Mouse (Mus musculus): ENCODE results near the gene Ankfn1.

Ankfn1 gene

GRCm38 (mm10) chr11:89777431-89777830 lies at the start of gene Ankfn1:
Gene Ankfn1, minus strand, starts transcription at chr11:89777653.
- CTCF ChIA-PET = no interaction called here
- POLR2A ChIA-PET = no interaction called here

- CTCF ChIA-PET = no interaction called here
- POLR2A ChIA-PET = no interaction called here
Measured at GRCm38 (mm10) chr11:89823661-89824446, 46.4 kb upstream of the Ankfn1 start.

DNA sequence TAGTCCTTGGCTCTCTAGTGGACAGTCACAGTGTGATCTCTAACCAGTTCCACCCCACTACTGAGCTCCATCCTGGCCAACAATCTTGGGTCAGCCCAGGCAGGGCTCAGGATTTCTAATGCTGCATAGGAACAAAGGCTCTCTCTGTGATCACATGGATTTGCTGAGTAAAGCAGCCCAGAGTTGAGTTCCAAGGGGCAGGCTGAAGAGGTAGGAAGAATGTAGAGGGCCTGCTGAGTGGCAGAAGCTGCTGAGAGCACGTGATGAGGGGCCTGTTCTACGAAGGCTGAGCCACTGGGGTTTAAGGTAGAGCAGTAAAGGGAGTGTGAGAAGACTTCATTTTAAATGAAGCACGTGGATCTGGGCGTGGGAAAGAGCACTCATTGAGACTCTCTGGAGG lies 41.1 kb upstream of the Ankfn1 start:
- ChIA-PET CTCF (interaction anchor here in 1 of 4 experiments (0.6 kb wide), 1 partner anchor 576 kb away, joined by 5 read pairs; no protein-coding TSS in a partner anchor), POLR2A (interaction anchor here in 1 of 4 experiments (0.6 kb wide), 1 partner anchor 516 kb away, joined by 4 read pairs; the partner anchor contains the start of gene Nog)

GRCm38 (mm10) chr11:89811403-89811802 lies 34.0 kb upstream of the Ankfn1 start:
- POLR2A ChIA-PET = no interaction called here
- CTCF ChIA-PET = no interaction called here

DNA sequence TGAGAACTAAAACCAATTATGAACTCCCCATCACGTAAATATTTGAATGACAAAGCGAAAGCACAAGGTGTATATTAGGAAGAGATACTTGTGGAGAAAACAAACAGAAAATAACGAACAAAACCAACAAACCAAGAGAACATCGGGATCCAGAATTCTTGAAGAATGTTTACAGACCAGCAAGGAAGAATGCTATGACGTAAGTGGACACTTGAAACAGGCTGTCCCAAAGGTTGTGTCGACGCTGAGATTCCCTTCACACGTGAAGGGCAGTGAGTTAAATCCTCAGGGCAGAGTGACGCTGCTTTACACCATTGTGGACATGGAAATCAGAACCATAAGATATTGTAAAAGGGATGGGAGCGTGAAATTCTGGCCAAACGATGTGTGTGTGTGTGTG lies 30.5 kb upstream of the Ankfn1 start:
- ChIA-PET POLR2A (no interaction called here), CTCF (no interaction called here)

DNA sequence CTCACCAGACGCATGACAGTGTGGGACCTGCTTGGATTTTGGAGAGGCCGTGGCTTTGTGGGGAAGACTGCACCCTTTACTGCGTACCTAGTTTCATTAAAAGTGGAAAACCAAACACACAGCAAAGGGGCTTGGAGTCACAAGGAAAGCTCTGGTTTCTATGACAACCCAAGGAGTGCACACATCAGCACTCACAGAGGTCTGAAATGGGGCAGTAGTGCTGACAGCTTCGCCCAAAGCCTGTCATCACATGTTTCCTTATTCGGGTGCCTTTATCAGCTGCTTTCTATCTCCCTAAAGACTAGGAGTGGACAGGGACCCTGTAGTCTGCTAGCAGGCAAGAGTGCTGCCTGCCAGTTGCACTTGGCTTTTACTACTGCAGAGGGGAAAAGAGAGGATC lies 27.4 kb upstream of the Ankfn1 start:
- ChIA-PET POLR2A (no interaction called here), CTCF (no interaction called here)

- POLR2A ChIA-PET = no interaction called here
- CTCF ChIA-PET = no interaction called here
Measured at GRCm38 (mm10) chr11:89803974-89804373, 26.5 kb upstream of the Ankfn1 start.

DNA sequence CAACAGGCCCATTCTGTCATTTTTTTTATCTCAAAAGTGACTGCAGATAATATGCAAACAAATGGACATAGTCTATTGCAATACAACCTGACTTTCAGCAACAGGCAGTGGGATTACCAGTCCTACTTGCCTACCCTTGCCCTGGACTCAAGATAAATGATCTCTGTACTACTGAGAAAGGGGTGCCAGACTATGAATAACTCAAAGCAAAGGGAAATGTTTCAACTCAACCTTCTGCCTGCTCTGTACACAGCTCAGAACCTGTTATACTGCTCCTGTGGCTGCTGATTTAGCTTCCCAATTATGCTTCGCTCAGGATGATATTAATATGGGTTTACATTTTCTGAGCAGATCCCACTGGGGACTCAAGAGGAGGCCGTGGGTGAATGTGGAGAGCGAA lies 15.3 kb upstream of the Ankfn1 start:
- POLR2A ChIA-PET = interaction anchor here in 1 of 4 experiments (0.6 kb wide), 1 partner anchor 22 kb away, joined by 3 read pairs; no protein-coding TSS in a partner anchor
- CTCF ChIA-PET = interaction anchor here in 1 of 4 experiments (0.6 kb wide), 1 partner anchor 379 kb away, joined by 4 read pairs; no protein-coding TSS in a partner anchor

DNA sequence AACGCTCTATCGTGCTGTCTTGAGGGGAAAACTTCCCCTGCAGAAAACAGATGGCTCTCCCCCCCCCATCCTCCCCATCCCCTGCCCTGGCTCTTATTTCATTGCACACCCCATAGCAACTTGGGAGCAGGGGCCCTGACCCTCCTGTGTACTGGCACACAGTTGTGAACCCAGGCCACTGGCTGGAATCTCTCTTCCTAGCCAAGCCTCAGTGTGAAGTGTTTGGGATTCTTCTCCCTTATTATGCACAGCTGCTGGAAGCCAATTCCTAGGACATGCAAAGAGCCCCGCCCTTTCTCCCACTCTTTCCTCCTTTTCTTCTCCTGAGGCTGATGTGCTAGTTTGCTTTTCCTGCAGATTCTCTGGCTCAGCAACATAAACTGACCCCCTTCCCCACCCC lies 1.4 kb downstream of the Ankfn1 start:
- POLR2A ChIA-PET = no interaction called here
- CTCF ChIA-PET = interaction anchor here in 2 of 4 experiments (0.5 to 0.7 kb wide), 2 partner anchors 225 to 358 kb away, joined by 4 to 5 read pairs; no protein-coding TSS in a partner anchor

GRCm38 (mm10) chr11:89774913-89775312 lies 2.5 kb downstream of the Ankfn1 start:
- ChIA-PET POLR2A (no interaction called here), CTCF (no interaction called here)

GRCm38 (mm10) chr11:89772941-89773340 lies 4.5 kb downstream of the Ankfn1 start:
- POLR2A ChIA-PET = no interaction called here
- CTCF ChIA-PET = interaction anchor here in 1 of 4 experiments (0.5 kb wide), 1 partner anchor 1601 kb away, joined by 3 read pairs; no protein-coding TSS in a partner anchor

DNA sequence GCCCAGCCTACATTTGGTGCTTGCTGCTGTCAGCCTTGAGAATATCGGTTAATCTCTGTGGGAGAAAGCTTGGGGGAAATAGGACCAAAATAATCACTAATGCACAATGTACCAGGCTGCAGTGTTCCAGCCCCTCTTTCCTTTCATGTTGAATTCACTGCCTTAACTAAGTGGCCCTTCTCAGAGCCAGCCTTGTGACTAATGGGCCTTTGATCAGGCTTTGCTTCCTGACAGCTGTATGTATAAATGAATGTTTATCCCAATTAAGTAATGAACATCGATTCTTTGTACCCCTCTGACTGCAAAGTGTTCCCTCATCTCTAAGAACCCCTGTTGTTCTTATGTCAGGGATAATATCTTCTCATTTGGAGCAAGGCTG lies 11.7 kb downstream of the Ankfn1 start:
- POLR2A ChIA-PET = no interaction called here
- CTCF ChIA-PET = no interaction called here

DNA sequence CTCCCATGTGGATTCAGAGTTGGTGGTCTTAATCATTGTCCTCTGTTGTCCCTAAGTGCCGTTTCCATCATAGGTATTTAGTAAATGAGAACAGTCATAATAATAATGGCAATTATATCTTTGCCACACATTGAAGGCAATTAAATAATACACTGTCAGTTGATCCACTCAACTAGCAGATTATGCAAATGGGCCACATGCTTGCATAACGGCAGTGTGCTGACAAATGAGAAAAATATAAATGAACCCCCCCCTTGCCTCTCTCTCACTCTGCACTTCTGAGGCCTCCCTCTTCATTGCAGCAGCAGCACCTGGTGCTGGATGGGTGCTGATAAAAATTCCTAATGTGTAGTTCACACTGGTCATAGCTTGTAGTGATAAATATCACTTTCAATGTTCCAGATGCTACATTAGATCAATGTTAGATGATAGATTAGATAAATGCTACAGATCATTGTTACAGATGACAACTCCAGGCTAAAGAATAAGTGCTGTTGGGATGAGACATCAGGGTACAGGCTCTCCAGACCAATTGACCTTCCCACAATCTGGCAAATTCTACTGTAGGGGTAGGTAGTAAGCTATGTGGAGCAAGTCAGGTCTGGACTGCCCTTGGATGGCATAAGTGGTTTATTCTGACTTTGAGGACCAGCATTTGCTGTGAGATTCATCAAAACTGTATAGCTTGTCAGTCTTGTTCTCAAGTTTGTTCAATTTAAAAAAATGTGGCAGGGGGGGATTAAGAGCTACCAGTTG lies 12.3 kb downstream of the Ankfn1 start:
- POLR2A ChIA-PET = no interaction called here
- CTCF ChIA-PET = interaction anchor here in 1 of 4 experiments (0.8 kb wide), 1 partner anchor 864 kb away, joined by 16 read pairs; no protein-coding TSS in a partner anchor

DNA sequence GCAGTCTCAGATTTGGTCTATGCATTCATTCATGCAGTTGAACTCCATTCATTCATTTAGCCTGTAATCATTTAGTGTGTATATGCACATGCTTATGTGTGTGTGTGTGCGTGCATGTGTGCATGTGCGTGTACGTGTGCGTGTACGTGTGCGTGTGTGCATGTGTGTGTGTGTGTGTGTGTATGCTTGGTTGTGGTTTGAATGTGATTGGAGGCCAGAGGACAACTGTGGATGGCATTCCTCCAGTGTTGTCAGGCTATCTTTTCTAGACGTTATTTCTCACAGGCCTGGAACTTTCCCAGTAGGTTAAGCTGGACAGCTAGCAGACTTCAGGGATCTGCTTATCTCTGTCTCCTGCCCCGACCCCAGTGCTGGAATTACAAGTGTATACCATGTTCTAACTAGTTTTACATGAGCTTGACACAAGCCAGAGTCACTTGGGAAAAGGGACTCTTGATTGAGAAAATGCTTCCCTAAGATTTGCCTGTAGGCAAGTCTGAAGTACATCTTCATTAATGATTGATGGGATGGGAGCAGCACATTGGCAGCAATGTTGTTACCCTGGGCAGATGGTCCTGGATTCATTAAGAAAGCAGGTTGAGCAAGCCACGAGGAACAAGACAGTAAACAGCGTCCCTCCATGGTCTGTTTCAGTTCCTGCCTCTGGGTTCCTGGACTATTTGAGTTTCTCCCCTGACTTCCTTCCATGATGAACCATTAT lies 43.3 kb downstream of the Ankfn1 start:
- POLR2A ChIA-PET = no interaction called here
- CTCF ChIA-PET = no interaction called here

DNA sequence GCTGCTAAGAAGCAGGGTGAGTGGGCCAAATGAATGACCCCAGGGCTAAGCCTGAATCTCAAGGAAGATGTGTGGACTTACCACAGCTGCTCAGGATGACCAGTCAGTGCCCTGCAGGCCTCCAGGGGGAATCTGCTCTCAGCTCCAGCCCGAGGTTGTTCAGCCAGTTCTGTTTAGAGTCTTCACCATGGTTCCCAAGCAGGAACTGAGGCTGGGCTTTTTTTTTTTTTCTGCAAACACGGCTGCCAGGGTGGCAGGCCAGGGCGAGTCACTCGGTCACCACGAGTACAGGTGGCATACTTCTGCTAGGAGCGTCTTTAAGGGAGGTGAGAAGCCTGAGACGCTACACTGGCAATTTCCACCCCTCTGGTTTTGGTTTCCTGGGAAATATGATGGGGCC lies 43.9 kb downstream of the Ankfn1 start:
- POLR2A ChIA-PET = interaction anchor here in 1 of 4 experiments (0.6 kb wide), 1 partner anchor 375 kb away, joined by 4 read pairs; no protein-coding TSS in a partner anchor
- CTCF ChIA-PET = no interaction called here

GRCm38 (mm10) chr11:89720847-89721246 lies 56.6 kb downstream of the Ankfn1 start:
- CTCF ChIA-PET = interaction anchor here (0.5 to 4.8 kb wide), 25 partner anchors 8 to 653 kb away, joined by 3 to 38 read pairs (median 3); no protein-coding TSS in a partner anchor

DNA sequence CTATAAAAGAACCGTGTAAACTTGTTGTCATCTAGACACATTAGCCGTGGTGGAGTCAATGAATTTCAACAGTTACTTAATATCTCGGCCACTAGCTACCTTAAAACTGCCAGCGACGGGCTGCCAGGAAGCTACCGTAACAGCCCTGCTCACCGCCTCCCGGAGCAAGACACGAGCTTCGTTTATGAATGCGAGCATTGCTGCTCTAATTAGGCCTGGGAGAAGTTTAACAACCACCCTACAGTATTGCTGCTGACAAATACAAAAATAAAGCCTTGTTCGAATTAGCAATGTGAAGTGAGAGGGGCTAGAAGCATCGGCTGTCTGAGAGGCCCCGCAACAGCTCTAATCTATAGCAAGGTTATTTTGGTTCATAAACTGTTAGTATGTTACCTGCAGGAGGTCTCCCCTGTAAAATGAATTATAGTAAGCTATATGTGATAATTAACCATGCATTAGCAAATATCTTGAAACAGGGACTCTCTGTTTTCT lies 58.9 kb downstream of the Ankfn1 start:
- POLR2A ChIA-PET = no interaction called here
- CTCF ChIA-PET = interaction anchor here in 2 of 4 experiments (0.6 to 4.8 kb wide), 3 partner anchors 172 to 295 kb away, joined by 5 to 38 read pairs (median 26); no protein-coding TSS in a partner anchor

More at GRCm38 (mm10) chr11:89720847-89721246, 56.6 kb downstream of the Ankfn1 start:
- POLR2A ChIA-PET = interaction anchor here in 2 of 4 experiments (0.6 to 0.9 kb wide), 2 partner anchors 175 to 660 kb away, joined by 3 to 5 read pairs; no protein-coding TSS in a partner anchor

- CTCF ChIA-PET = no interaction called here
- POLR2A ChIA-PET = no interaction called here
Measured at GRCm38 (mm10) chr11:89716351-89716750, 61.1 kb downstream of the Ankfn1 start.

DNA sequence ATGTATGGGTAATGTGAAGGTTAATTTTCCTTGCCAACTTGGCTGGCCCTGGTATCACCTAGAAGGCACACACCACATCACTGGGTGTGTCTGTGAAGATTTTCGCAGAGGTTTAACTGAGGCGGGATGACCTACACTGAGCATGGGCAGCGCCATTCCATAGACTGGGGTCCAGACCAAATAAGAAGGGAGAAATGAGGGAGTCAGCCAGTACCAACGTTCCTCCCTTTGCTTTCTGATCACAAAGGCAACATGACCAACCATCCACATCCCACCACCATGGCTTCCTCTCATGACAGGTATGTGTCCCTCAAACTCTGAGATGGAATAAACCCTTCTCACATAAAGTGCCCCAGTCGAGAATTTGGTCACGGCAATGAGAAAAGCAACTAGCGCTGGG lies 68.9 kb downstream of the Ankfn1 start:
- POLR2A ChIA-PET = interaction anchor here in 1 of 4 experiments (0.6 kb wide), 1 partner anchor 100 kb away, joined by 5 read pairs; no protein-coding TSS in a partner anchor
- CTCF ChIA-PET = interaction anchor here in 1 of 4 experiments (0.9 kb wide), 1 partner anchor 12 kb away, joined by 3 read pairs; no protein-coding TSS in a partner anchor
